Mouse (Mus musculus): ENCODE results near the gene Cul4a.

DNA sequence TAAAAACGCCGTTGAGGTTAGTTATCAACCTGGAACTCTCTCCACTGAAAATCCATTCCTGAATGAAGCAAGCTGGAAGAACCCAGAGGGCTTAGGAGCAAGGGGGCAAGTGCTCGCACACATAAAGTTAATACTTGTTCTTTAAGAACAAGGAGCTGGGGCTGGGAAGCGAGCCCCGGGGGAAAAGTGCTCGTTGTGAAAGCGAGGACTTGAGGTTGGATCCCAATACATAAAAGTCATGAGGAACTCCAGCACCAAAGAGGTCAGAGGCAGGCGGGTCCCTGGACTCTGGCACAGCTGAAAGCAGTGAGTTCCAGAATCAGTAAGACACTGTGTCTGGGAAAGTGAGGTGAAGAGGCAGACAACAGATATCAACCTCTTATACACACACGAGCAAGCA is 48.7 kb downstream of the Cul4a start:
- TF ChIP-seq POLR2A (IDR thresholded peaks at IDR 0.05; ENCODE audit: insufficient read depth, low read depth, low read length), result no peak
- TF ChIP-seq CTCF (IDR thresholded peaks at IDR 0.05; ENCODE audit: insufficient read depth, low read depth, low read length), result no peak

Measured in olfactory bulb, adult 2 months (tissue).